Mouse (Mus musculus): ENCODE results near the gene Gm35549. TPM values are rescaled to one million over a fixed set of nuclear protein-coding genes. Genes with fewer than 3 reads are reported as not detected.

Gm35549 gene
- total RNA-seq, 2 experiments from 2014 or later = not detected

- DNase-seq = no peak
Measured at GRCm38 (mm10) chr9:122826743-122827142, 17.1 kb downstream of the Gm35549 start.

- no peak for DNase-seq
Measured at GRCm38 (mm10) chr9:122823374-122824017, 20.3 kb downstream of the Gm35549 start.

- DNase-seq = no peak
Measured at GRCm38 (mm10) chr9:122815239-122815851, 28.5 kb downstream of the Gm35549 start.

GRCm38 (mm10) chr9:122814775-122815174 is 29.1 kb downstream of the Gm35549 start:
- no peak for DNase-seq

- DNase-seq = no peak
Measured at GRCm38 (mm10) chr9:122812386-122812785, 31.4 kb downstream of the Gm35549 start.

GRCm38 (mm10) chr9:122810212-122810611 is 33.6 kb downstream of the Gm35549 start:
- DNase-seq = peak; percentile 46

- DNase-seq = no peak
Measured at GRCm38 (mm10) chr9:122807186-122807585, 36.6 kb downstream of the Gm35549 start.

GRCm38 (mm10) chr9:122805845-122806341 is 37.9 kb downstream of the Gm35549 start:
- no peak for DNase-seq

- DNase-seq = peak; percentile 94
Measured at GRCm38 (mm10) chr9:122805053-122805844, 38.6 kb downstream of the Gm35549 start, which contains the start of gene Tcaim. Tcaim (plus strand) TSS chr9:122805539.

GRCm38 (mm10) chr9:122786534-122786933 is 57.3 kb downstream of the Gm35549 start:
- no peak for DNase-seq

- DNase-seq = no peak
Measured at GRCm38 (mm10) chr9:122785231-122785630, 58.6 kb downstream of the Gm35549 start.

Other genes with a start within 250 kb of the Gm35549 start
- gene Topaz1, start 96.7 kb downstream of the Gm35549 start, total RNA-seq (2021) = not detected
- gene Tcaim, start 38.5 kb downstream of the Gm35549 start, total RNA-seq (2021) = 10 to 100 TPM; 27.6 to 29.4 TPM
- 10 to 100 TPM; 31.3 to 34.4 TPM for gene Zfp445, start 22.0 kb upstream of the Gm35549 start, total RNA-seq (2021)
- gene Zkscan7, start 41.6 kb upstream of the Gm35549 start, total RNA-seq (2021) = 1 to 10 TPM; 4.2 to 4.4 TPM
- 1 to 10 TPM; 1.4 to 1.8 TPM for gene Zfp105, start 79.0 kb upstream of the Gm35549 start, total RNA-seq (2021)
- gene 1110059G10Rik, start 107.0 kb upstream of the Gm35549 start, total RNA-seq (2021) = 1 to 10 TPM; 7.3 to 9.2 TPM
- under 1 TPM; 0.51 to 0.67 TPM for gene Kif15, start 107.0 kb upstream of the Gm35549 start, total RNA-seq (2021)
- 1 to 10 TPM; 9.0 to 9.2 TPM for gene Tmem42, start 177.3 kb upstream of the Gm35549 start, total RNA-seq (2021)
- gene Tgm4, start 190.7 kb upstream of the Gm35549 start, total RNA-seq (2021) = under 1 TPM in 1 of 2 experiments, not detected in 1; 0.35 TPM

Data from gastrocnemius, postnatal 25 days (tissue).